Mouse (Mus musculus): ENCODE measurements around the gene Utp14a. TPM values are rescaled to one million over a fixed set of nuclear protein-coding genes. Genes with fewer than 3 reads are reported as not detected.

Gene Utp14a
- total and polyA plus RNA-seq, 2 experiments from 2014 or later, result 13.8 to 17.0 TPM

DNA sequence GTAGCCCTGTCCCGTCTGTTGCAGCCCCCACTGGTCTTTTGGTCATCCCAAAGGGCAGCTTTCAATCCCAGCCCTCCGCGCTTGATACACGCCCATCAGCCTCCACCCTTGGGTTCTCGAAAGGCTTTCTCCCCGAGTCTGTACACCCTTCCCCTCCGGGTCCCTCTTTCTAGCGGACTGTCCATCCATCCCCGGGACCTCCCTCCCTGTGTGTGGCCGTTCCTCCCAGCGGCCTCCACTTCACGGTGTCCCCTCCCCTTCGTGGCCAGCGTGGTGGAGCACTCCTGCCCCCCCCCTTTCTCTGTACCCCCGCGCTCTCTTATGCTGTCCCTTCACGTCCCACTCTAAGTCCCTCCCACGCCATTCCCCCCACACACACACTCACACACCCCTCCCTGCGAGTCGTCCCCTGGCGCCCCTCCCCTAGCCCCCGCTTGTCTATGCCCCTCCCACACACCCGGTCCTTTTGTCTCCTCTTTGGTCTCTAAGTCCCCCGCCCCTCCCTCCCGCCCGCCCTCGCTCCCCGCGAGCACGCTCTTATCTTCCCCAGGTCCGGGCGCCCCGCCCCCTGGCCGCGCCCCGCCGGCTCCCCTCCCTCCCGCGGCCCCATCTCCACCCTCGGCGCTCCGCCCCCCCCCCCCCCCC is 28.5 kb downstream of the Utp14a start:
- Histone ChIP-seq H3K9me3 (ENCODE audit: low read length) (no peaks in the 10 kb centered on the region), H3K27me3 (ENCODE audit: insufficient read depth, low read length) (no peaks in the 10 kb centered on the region), H3K4me2 (ENCODE audit: low read depth) (peak overlapping the region; percentile 61), H3K4me3 (ENCODE audit: low read depth, low read length) (peak overlapping the region; percentile 50), H3K36me3 (ENCODE audit: insufficient read depth) (no peaks in the 10 kb centered on the region), H3K9ac (peak overlapping the region; percentile 64), H3K4me1 (ENCODE audit: insufficient read depth) (no peaks in the 10 kb centered on the region), H3K27ac (ENCODE audit: low read depth, low read length) (peak overlapping the region; percentile 80)
- TF ChIP-seq CTCF (IDR thresholded peaks at IDR 0.05; ENCODE audit: low read depth), result no peak
- 31% methylated on average over 27 of the region's 42 CpGs for WGBS
- peak; percentile 84 for ATAC-seq
- DNase-seq, result peak; percentile 85

DNA sequence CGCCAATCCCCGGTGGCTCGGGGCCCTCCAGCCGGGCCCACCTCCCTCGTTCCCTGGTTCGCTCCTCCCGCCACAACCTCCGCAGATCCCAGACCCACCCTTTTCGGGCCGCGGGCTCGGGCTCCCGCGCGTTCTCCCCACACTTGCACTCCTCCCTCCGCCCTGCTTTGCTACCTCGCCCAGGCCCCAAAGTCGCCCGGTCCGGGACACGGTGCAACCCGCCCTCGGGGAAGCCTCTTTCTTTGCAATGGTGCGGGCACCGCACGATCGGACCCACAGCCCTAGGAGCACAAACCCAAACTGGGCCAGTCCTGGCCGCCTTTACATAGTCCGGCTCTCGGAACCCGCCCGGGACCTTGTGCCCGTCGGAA is 29.0 kb downstream of the Utp14a start:
- TF ChIP-seq CTCF (IDR thresholded peaks at IDR 0.05; ENCODE audit: low read depth), result no peak
- Histone ChIP-seq H3K4me2 (ENCODE audit: low read depth) (peak overlapping the region; percentile 61), H3K9ac (peak overlapping the region; percentile 64), H3K27me3 (ENCODE audit: insufficient read depth, low read length) (no peaks in the 10 kb centered on the region), H3K4me3 (ENCODE audit: low read depth, low read length) (peak overlapping the region; percentile 50), H3K4me1 (ENCODE audit: insufficient read depth) (no peaks in the 10 kb centered on the region), H3K9me3 (ENCODE audit: low read length) (no peaks in the 10 kb centered on the region), H3K36me3 (ENCODE audit: insufficient read depth) (no peaks in the 10 kb centered on the region), H3K27ac (ENCODE audit: low read depth, low read length) (peak overlapping the region; percentile 54)
- WGBS, result 40% methylated on average over 26 of the region's 34 CpGs
- DNase-seq (no peak), ATAC-seq (peak; percentile 56; the same call in 1 of the 2 replicates)

- no peak overlapping the region for H3K4me2 ChIP-seq (ENCODE audit: low read depth)
- H3K9me3 ChIP-seq (ENCODE audit: low read length), result no peaks in the 10 kb centered on the region
- no peaks in the 10 kb centered on the region for H3K4me1 ChIP-seq (ENCODE audit: insufficient read depth)
- H3K4me3 ChIP-seq (ENCODE audit: low read depth, low read length), result no peak overlapping the region
- WGBS, result 41% methylated on average over 6 of the region's 6 CpGs
- no peaks in the 10 kb centered on the region for H3K27me3 ChIP-seq (ENCODE audit: insufficient read depth, low read length)
- DNase-seq (no peak), ATAC-seq (no peak)
- H3K36me3 ChIP-seq (ENCODE audit: insufficient read depth), result no peaks in the 10 kb centered on the region
- no peak for TF ChIP-seq CTCF (IDR thresholded peaks at IDR 0.05; ENCODE audit: low read depth)
- H3K27ac ChIP-seq (ENCODE audit: low read depth, low read length), result no peak overlapping the region
- H3K9ac ChIP-seq, result no peak overlapping the region
Measured at GRCm38 (mm10) chrX:48286488-48286887, 29.8 kb downstream of the Utp14a start.

- Histone ChIP-seq H3K9me3 (ENCODE audit: low read length) (no peaks in the 10 kb centered on the region), H3K4me2 (ENCODE audit: low read depth) (no peak overlapping the region), H3K36me3 (ENCODE audit: insufficient read depth) (no peaks in the 10 kb centered on the region), H3K27me3 (ENCODE audit: insufficient read depth, low read length) (no peaks in the 10 kb centered on the region), H3K4me3 (ENCODE audit: low read depth, low read length) (no peak overlapping the region), H3K4me1 (ENCODE audit: insufficient read depth) (no peaks in the 10 kb centered on the region), H3K9ac (no peak overlapping the region), H3K27ac (ENCODE audit: low read depth, low read length) (no peak overlapping the region)
- no peak for TF ChIP-seq CTCF (IDR thresholded peaks at IDR 0.05; ENCODE audit: low read depth)
- 74% methylated on average over 4 of the region's 4 CpGs for WGBS
- DNase-seq (no peak), ATAC-seq (no peak)
Measured at GRCm38 (mm10) chrX:48288008-48288407, 31.3 kb downstream of the Utp14a start.

- H3K9me3 ChIP-seq (ENCODE audit: low read length), result no peaks in the 10 kb centered on the region
- no peak overlapping the region for H3K27ac ChIP-seq (ENCODE audit: low read depth, low read length)
- no peaks in the 10 kb centered on the region for H3K27me3 ChIP-seq (ENCODE audit: insufficient read depth, low read length)
- H3K4me3 ChIP-seq (ENCODE audit: low read depth, low read length), result no peak overlapping the region
- ATAC-seq, result no peak
- H3K4me2 ChIP-seq (ENCODE audit: low read depth), result no peak overlapping the region
- H3K9ac ChIP-seq, result no peak overlapping the region
- DNase-seq, result no peak
- no peaks in the 10 kb centered on the region for H3K4me1 ChIP-seq (ENCODE audit: insufficient read depth)
- WGBS, result 47% methylated on average over 3 of the region's 3 CpGs
- H3K36me3 ChIP-seq (ENCODE audit: insufficient read depth), result no peaks in the 10 kb centered on the region
- no peak for TF ChIP-seq CTCF (IDR thresholded peaks at IDR 0.05; ENCODE audit: low read depth)
Measured at GRCm38 (mm10) chrX:48291413-48291812, 34.8 kb downstream of the Utp14a start.

DNA sequence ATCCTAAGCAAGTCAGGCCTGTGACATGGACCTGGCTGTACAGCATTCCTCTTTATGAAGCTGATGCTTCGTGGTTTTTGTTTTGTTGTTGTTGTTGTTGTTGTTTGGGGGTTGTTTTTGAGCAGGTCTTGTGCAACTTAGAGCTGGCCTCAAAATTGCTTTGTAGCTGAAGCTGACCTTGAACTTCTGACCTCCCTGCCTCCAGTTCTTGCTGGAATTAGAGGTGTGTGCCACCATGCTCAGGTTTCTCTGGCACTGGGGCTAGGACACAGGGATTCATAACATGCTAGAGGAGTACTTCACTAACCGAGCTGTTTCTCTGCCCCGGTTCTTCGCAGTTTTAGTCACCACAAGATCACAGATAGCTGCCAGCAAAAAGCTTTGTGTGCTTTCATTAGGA is 48.7 kb downstream of the Utp14a start:
- Histone ChIP-seq H3K27ac (ENCODE audit: low read depth, low read length) (no peak overlapping the region), H3K27me3 (ENCODE audit: insufficient read depth, low read length) (no peaks in the 10 kb centered on the region), H3K36me3 (ENCODE audit: insufficient read depth) (no peaks in the 10 kb centered on the region), H3K9me3 (ENCODE audit: low read length) (no peaks in the 10 kb centered on the region), H3K9ac (no peak overlapping the region), H3K4me1 (ENCODE audit: insufficient read depth) (no peaks in the 10 kb centered on the region), H3K4me3 (ENCODE audit: low read depth, low read length) (no peak overlapping the region), H3K4me2 (ENCODE audit: low read depth) (no peak overlapping the region)
- ATAC-seq (no peak), DNase-seq (no peak)
- WGBS, result 86% methylated on average over 4 of the region's 4 CpGs
- no peak for TF ChIP-seq CTCF (IDR thresholded peaks at IDR 0.05; ENCODE audit: low read depth)

GRCm38 (mm10) chrX:48310706-48311517 is 54.2 kb downstream of the Utp14a start:
- 39% methylated on average over 26 of the region's 26 CpGs for WGBS
- no peak overlapping the region for H3K9ac ChIP-seq

More at GRCm38 (mm10) chrX:48310706-48311517, 54.2 kb downstream of the Utp14a start:
- DNase-seq, result no peak
- no peak for TF ChIP-seq CTCF (IDR thresholded peaks at IDR 0.05; ENCODE audit: low read depth)
- no peaks in the 10 kb centered on the region for H3K9me3 ChIP-seq (ENCODE audit: low read length)
- peak overlapping the region; percentile 41 for H3K4me2 ChIP-seq (ENCODE audit: low read depth)
- H3K27me3 ChIP-seq (ENCODE audit: insufficient read depth, low read length), result no peaks in the 10 kb centered on the region
- peak overlapping the region; percentile 18 for H3K4me3 ChIP-seq (ENCODE audit: low read depth, low read length)
- no peaks in the 10 kb centered on the region for H3K36me3 ChIP-seq (ENCODE audit: insufficient read depth)
- no peak for ATAC-seq
- H3K27ac ChIP-seq (ENCODE audit: low read depth, low read length), result no peak overlapping the region
- no peaks in the 10 kb centered on the region for H3K4me1 ChIP-seq (ENCODE audit: insufficient read depth)
